Mouse (Mus musculus) mouse trophoblast stem cell (cell line): ENCODE results near the gene Olfr97.

Experiments used
- in situ Hi-C, 2 experiments: fragments of 300-500 bp; cut with MseI, MboI; formaldehyde crosslinking; loops; 2 replicates in 1 of 2; 3 replicates in 1 of 2; pipeline ENCODE4 v1.15.1; 2025

Olfr97 gene

DNA sequence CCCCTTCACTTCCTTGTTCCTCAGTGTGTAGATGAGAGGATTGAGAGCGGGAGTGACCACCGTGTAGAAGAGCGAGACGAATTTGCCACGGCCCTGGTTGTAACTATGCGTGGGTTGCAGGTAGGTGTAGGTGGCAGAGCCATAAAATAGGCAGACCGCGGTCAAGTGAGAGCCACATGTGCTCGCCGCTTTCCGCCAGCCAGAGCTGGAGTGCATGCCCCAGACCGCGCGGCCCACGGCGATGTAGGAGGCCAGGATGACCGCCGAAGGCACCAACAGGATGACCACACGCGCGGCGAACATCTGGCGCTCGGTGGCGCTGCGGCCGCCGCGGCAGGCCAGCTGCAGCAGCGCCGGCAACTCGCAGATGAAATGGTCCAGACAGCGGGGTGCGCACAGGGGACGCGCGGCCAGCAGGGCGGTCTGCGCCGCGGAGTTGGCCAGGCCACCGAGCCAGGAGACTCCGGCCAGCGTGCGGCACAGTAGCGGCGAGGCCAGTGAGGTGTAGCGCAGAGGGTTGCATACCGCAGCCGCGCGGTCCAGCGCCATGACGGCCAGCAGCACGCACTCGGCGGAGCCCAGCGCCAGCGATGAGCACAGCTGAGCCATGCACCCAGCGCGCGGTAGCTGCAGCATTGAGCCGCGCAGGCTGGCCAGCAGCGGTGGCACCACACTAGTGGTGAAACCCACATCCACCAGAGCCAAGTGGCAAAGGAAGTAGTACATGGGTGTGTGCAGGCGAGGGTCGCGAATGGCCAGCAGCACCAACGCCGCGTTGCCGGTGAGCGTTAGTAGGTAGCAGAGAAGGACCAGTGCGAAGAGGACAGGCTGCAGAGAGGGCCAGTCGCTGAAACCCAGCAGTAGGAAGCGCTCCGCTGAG lies 40.0 kb downstream of the Olfr97 start:
- in situ Hi-C loops: no loop called here

DNA sequence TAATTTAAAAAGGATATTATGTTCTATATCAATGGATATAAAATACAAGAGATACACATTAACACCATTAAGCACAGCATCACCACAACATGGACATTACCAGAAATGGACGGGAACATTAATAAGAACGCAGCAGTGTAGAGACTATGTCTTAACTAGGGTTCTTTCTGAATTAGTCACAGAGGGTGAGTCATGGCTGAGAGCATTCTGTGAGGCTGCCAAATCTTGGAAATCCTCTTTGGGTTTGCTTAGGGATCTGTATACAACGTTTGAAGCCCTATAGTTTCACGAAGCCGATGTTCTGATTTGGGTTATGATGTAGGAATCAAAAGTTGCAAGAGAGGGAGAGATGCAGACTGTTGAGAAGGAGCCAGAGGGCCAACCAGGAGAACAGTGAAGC lies 42.3 kb downstream of the Olfr97 start:
- in situ Hi-C loops: no loop called here

DNA sequence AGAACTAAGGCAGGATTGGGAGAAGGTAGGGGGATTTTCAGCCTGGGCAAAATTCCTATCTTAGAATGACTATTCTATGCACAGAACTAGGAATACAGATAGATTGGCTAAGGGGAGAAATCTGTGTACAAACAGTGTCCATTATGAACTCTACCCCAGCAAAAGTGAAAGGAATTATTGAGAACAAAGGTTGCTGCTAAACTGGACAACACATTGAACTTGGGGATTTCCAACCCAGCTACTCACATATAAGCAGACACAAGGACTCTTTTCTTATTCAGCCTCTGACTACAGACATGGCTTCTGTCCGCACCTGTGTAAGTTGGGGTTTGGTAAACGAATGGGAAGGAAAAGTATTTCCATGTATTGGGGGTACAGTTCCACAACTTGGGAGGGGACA lies 43.5 kb downstream of the Olfr97 start, which contains the start of gene Ubd:
Gene Ubd (plus strand): TSS at position 237 of the 400 bp plus-strand sequence.
- in situ Hi-C loops: no loop called here

DNA sequence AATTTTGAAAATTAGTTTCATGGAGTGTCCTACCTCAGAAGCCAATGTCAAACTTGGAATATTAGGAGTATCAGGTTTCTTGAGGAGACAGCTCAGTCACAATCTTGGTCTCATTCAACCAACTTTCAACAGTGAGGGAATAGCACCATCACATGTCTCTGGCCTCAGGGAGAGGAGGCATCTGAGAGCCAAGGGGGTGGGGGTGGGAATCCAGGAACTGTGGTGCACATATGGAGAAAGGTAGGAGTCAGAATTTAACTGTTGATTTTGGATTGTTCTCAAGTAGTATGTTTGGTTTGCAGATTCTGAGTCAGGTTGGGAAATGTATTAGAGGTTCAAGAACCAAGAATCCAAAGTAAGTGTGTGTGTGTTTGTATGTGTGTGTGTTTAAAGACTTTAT lies 44.1 kb downstream of the Olfr97 start:
- in situ Hi-C loops: no loop called here

DNA sequence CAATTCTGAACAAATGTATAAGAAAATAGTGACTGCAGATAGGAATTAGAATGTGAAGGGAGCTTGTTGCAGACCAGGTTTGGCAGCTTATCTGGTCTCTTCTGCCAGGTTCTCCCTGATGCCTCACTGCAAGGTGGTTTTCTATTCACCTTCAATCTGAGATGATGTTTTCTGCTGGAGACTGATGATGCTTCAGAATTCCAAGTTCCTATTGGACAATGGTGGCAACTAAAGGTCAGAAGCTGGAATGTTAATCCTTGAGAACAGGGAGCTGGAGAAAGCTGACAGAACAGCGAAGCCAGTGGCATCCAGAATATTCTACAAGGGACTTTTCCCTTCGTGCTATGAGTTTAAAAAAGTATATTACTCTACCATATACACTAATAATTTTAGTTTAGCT lies 46.4 kb downstream of the Olfr97 start:
- in situ Hi-C loops: no loop called here

DNA sequence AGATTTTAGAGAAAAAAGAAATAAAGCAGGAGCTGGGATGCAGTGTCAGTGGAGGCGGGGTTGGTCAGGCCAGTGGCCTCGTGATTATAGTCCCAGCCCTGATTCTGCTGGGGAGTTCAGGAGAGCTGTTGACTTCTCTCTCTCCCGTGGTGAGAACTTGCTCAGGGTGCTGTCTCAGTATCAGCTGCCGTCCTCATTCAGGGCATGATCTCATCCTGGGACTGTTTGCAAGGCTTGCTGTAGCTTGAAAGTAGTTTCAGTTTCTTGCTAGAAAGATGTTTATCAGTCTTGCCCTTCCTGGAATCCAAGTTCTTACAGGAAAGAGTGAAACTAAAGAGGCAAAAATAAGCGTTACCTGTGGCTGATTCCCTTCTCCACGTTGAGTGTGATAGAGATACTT lies 51.7 kb downstream of the Olfr97 start:
- in situ Hi-C loops: no loop called here
